Mouse (Mus musculus) limb, embryonic 11.5 days (tissue): ENCODE data around the gene Rab6b. TPM values are rescaled to one million over a fixed set of nuclear protein-coding genes. Genes with fewer than 3 reads are reported as not detected.

ENCODE experiments used
- ATAC-seq: fragments of 200-750 bp; cut with Nextera tagmentation; 2 replicates; pipeline ENCODE4 v1.8.0; 2017; ENCODE audit warnings: low read depth; ENCODE audit not compliant: insufficient number of reproducible peaks, low FRiP score, low TSS enrichment
- DNase-seq: peaks from one replicate; pipeline ENCODE4 v3.0.0-alpha.2; 2015; ENCODE audit warnings: low spot score
- H3K27ac ChIP-seq: fragments of 300-500 bp; sonication (generic); replicated peaks from 2 replicates; pipeline ENCODE4 v1.5.1; 2014; ENCODE audit warnings: low read depth, mild to moderate bottlenecking, low read length
- H3K27me3 ChIP-seq: fragments of 300-500 bp; sonication (generic); 2 replicates; pipeline ENCODE4 v1.6.1; 2014; ENCODE audit warnings: mild to moderate bottlenecking, low read length, mixed read lengths; ENCODE audit not compliant: control insufficient read depth, insufficient read depth
- H3K36me3 ChIP-seq: fragments of 300-500 bp; sonication (generic); 2 replicates; pipeline ENCODE4 v1.6.1; 2014; ENCODE audit warnings: mild to moderate bottlenecking, low read length, moderate library complexity, mixed read lengths; ENCODE audit not compliant: control insufficient read depth, insufficient read depth
- H3K4me1 ChIP-seq: fragments of 300-500 bp; sonication (generic); 2 replicates; pipeline ENCODE4 v1.6.1; 2014; ENCODE audit warnings: low read length, mixed read lengths; ENCODE audit not compliant: control insufficient read depth, insufficient read depth
- H3K4me2 ChIP-seq: fragments of 300-500 bp; sonication (generic); 2 replicates; pipeline ENCODE4 v1.6.1; 2014; ENCODE audit warnings: low read depth, mild to moderate bottlenecking, moderate library complexity; ENCODE audit not compliant: severe bottlenecking
- H3K4me3 ChIP-seq: fragments of 300-500 bp; sonication (generic); 2 replicates; pipeline ENCODE4 v1.5.1; 2014; ENCODE audit warnings: low read depth, low read length
- H3K9ac ChIP-seq: fragments of 300-500 bp; sonication (generic); 2 replicates; pipeline ENCODE4 v1.6.1; 2014; ENCODE audit warnings: mild to moderate bottlenecking, low read length
- H3K9me3 ChIP-seq: fragments of 300-500 bp; sonication (generic); 2 replicates; pipeline ENCODE4 v1.6.1; 2016; ENCODE audit warnings: low read length; ENCODE audit not compliant: control insufficient read depth
- WGBS: fragments of 180-500 bp; shearing (Covaris S2); extraction: QIAGEN DNeasy Blood & Tissue Kit; methylation state at CpG from one replicate; pipeline ENCODE4 v1.1.7; 2014; 5-methylcytosine and 5-hydroxymethylcytosine counted together
- polyA plus RNA-seq: library from polyadenylated mRNA; unstranded; fragments of >200 nt; fragmentation: Nextera tagmentation; extraction: Ambion mirVana; gene quantifications from 2 replicates; pipeline ENCODE4 v1.2.1, GENCODE M21; 2014

The Rab6b gene
- polyA plus RNA-seq = 0.87 and 1.9 TPM in 2 replicates

DNA sequence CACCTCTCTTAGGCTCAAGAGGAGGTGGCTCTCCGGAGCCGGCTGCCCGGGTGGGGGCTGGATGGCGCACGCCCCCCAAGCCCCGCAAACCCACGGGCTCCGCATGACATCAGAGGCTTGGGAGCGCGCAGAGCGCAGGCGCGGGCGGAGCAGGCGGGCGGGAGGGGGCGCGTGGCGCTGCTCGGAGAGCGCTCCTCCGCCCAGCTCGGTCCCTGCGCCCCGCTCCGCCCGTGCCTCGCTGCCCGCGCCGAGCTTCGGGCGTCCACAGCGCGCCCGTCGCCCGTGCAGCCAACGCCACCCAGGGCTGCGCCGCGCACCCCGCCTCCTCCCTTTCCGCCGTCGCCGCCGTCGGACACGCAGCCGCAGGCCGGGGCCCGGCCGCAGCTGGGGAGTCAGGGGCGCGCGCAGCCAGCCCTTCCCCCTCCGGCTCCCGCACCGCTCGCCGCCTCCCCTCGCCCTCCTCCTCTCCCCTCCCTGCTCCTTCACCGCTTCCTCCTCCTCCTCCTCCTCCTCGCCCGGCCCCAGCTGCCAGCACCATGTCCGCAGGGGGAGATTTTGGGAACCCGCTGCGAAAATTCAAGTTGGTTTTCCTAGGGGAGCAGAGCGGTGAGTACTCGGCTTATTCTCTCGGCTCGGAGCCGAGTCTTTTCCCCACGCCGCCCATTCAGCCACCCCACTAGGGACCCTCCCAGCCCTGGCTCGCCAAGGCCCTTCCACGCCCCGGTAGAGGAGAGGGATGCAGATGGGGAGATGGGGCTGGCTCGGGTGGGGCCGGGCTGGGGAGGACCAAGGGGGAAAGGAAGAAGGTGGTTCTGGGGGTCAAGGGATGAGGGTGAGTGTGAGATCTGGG is at the start of gene Rab6b:
Gene Rab6b, plus strand, starts transcription at position 167 of the 850 bp plus-strand sequence.
- Histone ChIP-seq H3K9ac (peak within 1 kb of the TSS; percentile 64), H3K36me3 (no peaks in the 10 kb centered on the region), H3K4me1 (peaks cover 15% of the 10 kb centered on the region), H3K27me3 (peaks cover 32% of the 10 kb centered on the region), H3K27ac (no peak within 1 kb of the TSS), H3K4me3 (peak within 1 kb of the TSS; percentile 45), H3K9me3 (no peaks in the 10 kb centered on the region), H3K4me2 (peak within 1 kb of the TSS; percentile 90)
- peak; percentile 63 for DNase-seq
- under 1% methylated on average over 67 of the region's 81 CpGs for WGBS
- ATAC-seq = peak; percentile 31; the same call in 1 of the 2 replicates

GRCm38 (mm10) chr9:103063591-103063990 is 48.0 kb upstream of the Rab6b start:
- Histone ChIP-seq H3K4me3 (no peak overlapping the region), H3K9ac (no peak overlapping the region), H3K36me3 (no peaks in the 10 kb centered on the region), H3K4me1 (no peaks in the 10 kb centered on the region), H3K27me3 (no peaks in the 10 kb centered on the region), H3K27ac (no peak overlapping the region), H3K4me2 (no peak overlapping the region), H3K9me3 (no peaks in the 10 kb centered on the region)
- DNase-seq (no peak), ATAC-seq (no peak)
- 92% methylated on average over 6 of the region's 6 CpGs for WGBS

- DNase-seq (no peak), ATAC-seq (no peak)
- Histone ChIP-seq H3K9ac (no peak overlapping the region), H3K9me3 (no peaks in the 10 kb centered on the region), H3K27me3 (no peaks in the 10 kb centered on the region), H3K4me2 (no peak overlapping the region), H3K4me1 (no peaks in the 10 kb centered on the region), H3K4me3 (no peak overlapping the region), H3K27ac (no peak overlapping the region), H3K36me3 (no peaks in the 10 kb centered on the region)
- 76% methylated on average over 8 of the region's 8 CpGs for WGBS
These were observed 44.7 kb upstream of the Rab6b start for GRCm38 (mm10) chr9:103066845-103067244.

DNA sequence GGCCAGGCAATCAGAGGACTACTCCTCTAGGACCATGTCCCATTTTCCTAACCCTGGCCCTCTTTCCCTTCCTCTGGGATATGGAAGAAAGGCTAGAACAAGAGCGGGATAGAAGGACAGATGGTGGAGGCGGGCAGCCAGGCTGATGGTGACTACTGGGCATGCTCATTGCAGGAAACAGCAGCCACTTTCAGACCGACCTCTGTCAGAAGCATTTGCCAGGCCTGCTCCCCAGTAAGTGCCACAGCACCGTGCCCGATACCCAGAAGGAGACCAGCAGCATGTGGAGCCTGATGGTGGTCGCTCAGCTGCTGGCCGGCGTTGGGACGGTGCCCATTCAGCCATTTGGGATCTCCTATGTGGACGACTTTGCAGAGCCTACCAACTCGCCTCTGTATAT is 43.9 kb upstream of the Rab6b start:
- Histone ChIP-seq H3K9me3 (no peaks in the 10 kb centered on the region), H3K4me3 (no peak overlapping the region), H3K27me3 (no peaks in the 10 kb centered on the region), H3K36me3 (no peaks in the 10 kb centered on the region), H3K4me2 (no peak overlapping the region), H3K4me1 (no peaks in the 10 kb centered on the region), H3K27ac (no peak overlapping the region), H3K9ac (no peak overlapping the region)
- 93% methylated on average over 11 of the region's 11 CpGs for WGBS
- ATAC-seq (no peak), DNase-seq (no peak)

DNA sequence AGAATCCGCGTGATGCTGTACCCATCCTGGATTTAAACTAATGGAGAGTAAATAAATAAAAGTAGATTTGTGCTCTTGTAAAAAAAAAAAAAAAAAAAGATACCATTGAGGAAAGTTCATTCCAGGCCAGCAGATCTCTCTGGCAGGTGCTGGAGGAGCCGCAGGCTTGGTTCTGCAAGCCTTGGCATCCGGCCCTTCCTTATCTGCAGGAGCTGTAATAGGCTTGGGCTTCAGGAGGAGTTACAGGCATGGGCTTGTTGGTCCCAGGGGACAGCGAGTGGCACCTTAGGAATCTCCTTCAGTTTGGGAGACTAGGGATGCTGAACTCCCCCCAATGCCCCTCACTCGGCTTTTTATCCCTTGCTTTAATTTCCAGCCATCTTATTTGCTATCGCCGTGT is 42.8 kb upstream of the Rab6b start:
- Histone ChIP-seq H3K9ac (no peak overlapping the region), H3K27ac (no peak overlapping the region), H3K4me1 (no peaks in the 10 kb centered on the region), H3K9me3 (no peaks in the 10 kb centered on the region), H3K4me3 (no peak overlapping the region), H3K4me2 (no peak overlapping the region), H3K36me3 (no peaks in the 10 kb centered on the region), H3K27me3 (no peaks in the 10 kb centered on the region)
- 92% methylated on average over 8 of the region's 8 CpGs for WGBS
- DNase-seq (no peak), ATAC-seq (no peak)

DNA sequence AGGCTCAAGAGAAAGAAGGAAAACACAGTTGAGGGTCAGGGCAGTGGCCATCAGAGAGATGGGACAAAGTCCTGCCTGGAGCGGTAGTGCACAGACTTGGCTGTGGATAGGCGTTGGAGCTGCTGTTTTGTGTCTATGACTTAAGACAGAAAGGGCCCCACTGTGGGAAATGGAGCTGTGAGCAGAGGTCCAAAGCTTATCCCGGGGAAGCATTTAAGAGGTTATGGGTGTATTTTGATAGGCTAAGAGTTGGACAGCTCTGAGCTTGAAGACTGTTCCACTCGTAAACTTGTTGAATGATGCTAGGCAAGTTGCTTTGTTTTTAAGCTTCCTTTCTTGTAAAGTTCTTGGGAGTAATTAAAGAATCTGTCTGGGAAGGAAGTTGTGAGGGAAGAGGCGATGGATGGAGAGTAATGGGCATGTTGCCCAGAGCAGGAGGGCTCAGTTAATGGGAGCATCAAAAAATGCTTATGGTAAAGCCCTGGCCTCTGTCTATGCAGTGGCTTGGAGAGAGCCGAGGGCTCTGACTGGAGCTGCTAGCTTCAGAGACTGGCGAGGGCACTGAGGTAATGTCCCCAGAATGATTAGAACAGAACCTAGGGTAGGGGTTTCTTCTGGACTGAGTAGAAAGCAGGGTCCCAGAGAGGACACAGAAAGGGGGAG is 39.9 kb upstream of the Rab6b start:
- ATAC-seq = no peak

GRCm38 (mm10) chr9:103072204-103072599 is 39.4 kb upstream of the Rab6b start:
- Histone ChIP-seq H3K9me3 (no peaks in the 10 kb centered on the region), H3K36me3 (no peaks in the 10 kb centered on the region), H3K27me3 (no peaks in the 10 kb centered on the region), H3K9ac (no peak overlapping the region), H3K27ac (no peak overlapping the region), H3K4me1 (no peaks in the 10 kb centered on the region), H3K4me3 (no peak overlapping the region), H3K4me2 (no peak overlapping the region)
- WGBS = 96% methylated on average over 6 of the region's 6 CpGs
- no peak for DNase-seq
- no peak for ATAC-seq

More for the DNA sequence above, 39.9 kb upstream of the Rab6b start:
- Histone ChIP-seq H3K9ac (no peak overlapping the region), H3K4me1 (no peaks in the 10 kb centered on the region), H3K4me2 (no peak overlapping the region), H3K36me3 (no peaks in the 10 kb centered on the region), H3K27ac (no peak overlapping the region), H3K9me3 (no peaks in the 10 kb centered on the region), H3K27me3 (no peaks in the 10 kb centered on the region), H3K4me3 (no peak overlapping the region)
- WGBS = 77% methylated on average over 7 of the region's 7 CpGs
- no peak for DNase-seq

DNA sequence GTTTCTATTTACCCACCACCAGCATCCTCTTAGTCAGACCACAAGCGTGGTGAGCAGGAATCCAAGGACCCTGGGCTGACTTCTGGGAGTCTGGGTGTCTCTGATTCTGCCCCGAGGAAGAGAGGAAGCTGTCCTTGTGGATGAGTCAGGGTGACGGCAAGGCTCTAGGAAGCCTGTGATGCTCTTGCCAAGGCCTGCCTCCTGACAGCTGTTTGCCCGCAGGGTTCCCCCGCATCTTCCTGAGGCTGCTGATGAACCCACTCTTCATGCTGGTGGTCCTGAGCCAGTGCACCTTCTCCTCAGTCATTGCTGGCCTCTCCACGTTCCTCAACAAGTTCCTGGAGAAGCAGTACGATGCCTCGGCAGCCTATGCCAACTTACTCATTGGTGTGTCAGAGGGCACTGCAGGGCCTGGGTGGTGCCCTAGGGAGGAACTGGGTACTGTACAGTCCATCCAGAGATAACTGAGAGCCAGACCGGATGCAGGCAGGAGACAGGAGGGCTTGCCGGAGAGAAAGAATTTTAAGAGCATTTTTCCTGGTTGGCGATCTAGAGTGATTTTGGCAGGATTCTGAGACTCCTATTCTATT is 38.6 kb upstream of the Rab6b start:
- 93% methylated on average over 11 of the region's 11 CpGs for WGBS
- no peak for ATAC-seq

More for the DNA sequence above, 38.6 kb upstream of the Rab6b start:
- Histone ChIP-seq H3K27ac (no peak overlapping the region), H3K9me3 (no peaks in the 10 kb centered on the region), H3K4me2 (no peak overlapping the region), H3K4me3 (no peak overlapping the region), H3K36me3 (no peaks in the 10 kb centered on the region), H3K9ac (no peak overlapping the region), H3K27me3 (no peaks in the 10 kb centered on the region), H3K4me1 (no peaks in the 10 kb centered on the region)
- no peak for DNase-seq
